Mouse (Mus musculus): ENCODE data around the gene Insl3. TPM values are rescaled to one million over a fixed set of nuclear protein-coding genes. Genes with fewer than 3 reads are reported as not detected.
A peak's percentile ranks its signal among the peaks of the same experiment; 100 is the strongest.

Insl3 gene
- 1 to 10 TPM in 1 of 2 experiments, not detected in 1; 1.4 TPM for total RNA-seq (2021)
- long read RNA-seq, experiment 1 = 0 reads
- long read RNA-seq, experiment 2 = 0 reads

DNA sequence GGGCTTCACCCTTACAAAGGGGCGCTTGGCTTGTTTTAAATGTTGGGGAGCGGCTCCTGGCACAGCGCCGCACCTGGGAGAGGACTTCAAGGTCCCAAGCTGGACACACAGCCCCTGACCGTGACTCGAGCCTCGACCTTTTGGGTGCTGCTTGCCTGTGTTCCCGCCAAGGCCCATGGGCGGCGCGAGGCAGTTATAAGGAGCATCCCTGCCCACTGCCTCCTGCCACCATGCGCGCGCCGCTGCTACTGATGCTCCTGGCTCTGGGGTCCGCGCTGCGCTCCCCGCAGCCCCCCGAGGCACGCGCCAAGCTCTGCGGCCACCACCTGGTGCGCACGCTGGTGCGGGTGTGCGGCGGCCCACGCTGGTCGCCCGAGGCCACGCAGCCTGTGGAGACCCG is at the start of gene Insl3:
Gene Insl3 (plus strand): TSS at position 187 of the 400 bp plus-strand sequence.
- no peak for TF ChIP-seq CTCF (IDR thresholded peaks at IDR 0.05)
- H3K4me3 ChIP-seq = no peak within 1 kb of the TSS
- intact Hi-C loops (cut with DNase I) = no loop called here

DNA sequence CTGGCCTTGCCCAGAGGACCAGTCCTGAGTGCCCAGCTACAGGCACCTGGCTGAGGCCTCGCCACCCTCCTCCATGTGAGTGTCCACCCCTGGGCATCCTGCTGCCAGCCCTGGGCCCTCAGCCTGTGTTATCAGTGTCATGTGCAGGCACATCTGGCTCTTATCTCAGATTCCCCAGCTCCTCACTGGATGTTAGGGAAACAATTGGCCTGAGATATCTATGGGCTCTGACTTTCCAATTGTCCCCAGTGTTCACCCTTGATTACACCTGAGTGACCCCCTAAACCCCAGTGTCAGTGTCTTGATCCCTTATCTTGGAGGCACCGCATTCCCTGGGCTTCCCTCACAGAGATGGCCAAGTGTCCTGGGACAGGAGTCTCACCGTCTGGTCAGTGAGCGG is 49.7 kb upstream of the Insl3 start:
- intact Hi-C loops (cut with DNase I) = loop anchor here (10.0 kb wide), 1 partner anchor 195 kb away; no protein-coding TSS in a partner anchor
- H3K27ac ChIP-seq = no peak overlapping the region
- no peak for TF ChIP-seq CTCF (IDR thresholded peaks at IDR 0.05)
- DNase-seq = no peak
- H3K4me3 ChIP-seq = no peak overlapping the region

More for the DNA sequence above, at the start of gene Insl3:
- H3K27ac ChIP-seq = no peak within 1 kb of the TSS
- no peak for DNase-seq

DNA sequence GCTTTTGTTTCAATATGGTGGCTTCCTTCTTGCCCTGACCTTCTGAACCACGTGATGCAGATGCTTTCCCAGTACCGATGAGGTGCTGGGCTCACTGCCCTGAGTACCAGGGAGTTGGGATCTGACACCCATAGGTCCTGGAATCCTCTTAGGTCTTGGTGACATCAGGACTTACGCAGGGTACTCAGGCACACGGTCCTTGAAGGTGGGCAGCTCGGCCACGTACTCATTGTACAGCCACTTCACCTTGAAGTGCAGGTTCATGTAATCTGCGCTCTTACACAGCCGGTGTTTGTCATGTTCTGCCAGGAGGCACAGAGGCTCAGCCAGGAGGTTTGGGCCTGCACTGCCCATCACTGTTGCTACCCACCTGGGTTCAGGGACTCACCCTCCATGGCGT is 43.5 kb upstream of the Insl3 start:
- no peak for TF ChIP-seq CTCF (IDR thresholded peaks at IDR 0.05)
- H3K27ac ChIP-seq = no peak overlapping the region
- no peak for DNase-seq
- intact Hi-C loops (cut with DNase I) = no loop called here
- no peak overlapping the region for H3K4me3 ChIP-seq

DNA sequence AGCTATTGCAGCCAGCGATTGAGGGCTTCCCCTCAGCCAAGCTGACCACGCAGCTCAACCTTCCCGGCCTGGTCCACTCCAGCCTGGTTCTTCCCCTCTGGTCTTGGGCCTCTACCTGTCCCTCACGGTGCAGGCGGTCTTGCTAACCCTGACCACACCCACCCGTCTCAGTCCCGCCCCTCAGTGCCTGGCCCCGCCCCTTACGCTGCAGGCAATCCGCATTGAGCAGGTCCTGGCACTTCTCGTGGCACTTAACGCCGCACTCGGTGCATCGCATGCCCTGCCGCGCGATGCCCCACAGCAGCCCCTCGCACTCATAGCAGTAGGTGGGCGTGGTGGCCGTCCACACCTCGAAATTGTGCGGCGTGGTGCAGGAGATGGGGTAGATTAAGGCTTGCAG is 34.4 kb upstream of the Insl3 start:
- no peak for TF ChIP-seq CTCF (IDR thresholded peaks at IDR 0.05)
- intact Hi-C loops (cut with DNase I) = no loop called here
- H3K4me3 ChIP-seq = no peak overlapping the region
- no peak overlapping the region for H3K27ac ChIP-seq
- peak; percentile 24 for DNase-seq

DNA sequence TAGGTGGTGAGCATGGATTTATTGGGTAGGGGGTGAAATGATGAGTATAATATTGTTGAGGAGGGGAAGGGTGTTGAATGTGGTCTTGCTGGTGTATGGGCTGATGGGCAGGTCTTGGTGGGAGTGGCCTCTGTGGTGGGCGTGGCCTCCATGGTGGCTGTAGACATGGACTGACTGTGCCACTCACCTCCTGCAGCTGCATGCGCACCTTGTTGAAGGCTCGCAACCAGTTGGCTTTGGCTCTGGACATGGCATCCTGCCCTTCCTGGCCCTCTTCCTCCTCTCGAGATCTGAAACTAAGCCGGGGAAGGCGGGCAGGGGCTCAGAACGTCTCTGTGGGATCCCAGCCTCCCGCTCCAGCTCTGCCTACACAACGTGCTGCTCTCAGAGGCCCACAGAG is 31.2 kb upstream of the Insl3 start:
- intact Hi-C loops (cut with DNase I) = no loop called here

DNA sequence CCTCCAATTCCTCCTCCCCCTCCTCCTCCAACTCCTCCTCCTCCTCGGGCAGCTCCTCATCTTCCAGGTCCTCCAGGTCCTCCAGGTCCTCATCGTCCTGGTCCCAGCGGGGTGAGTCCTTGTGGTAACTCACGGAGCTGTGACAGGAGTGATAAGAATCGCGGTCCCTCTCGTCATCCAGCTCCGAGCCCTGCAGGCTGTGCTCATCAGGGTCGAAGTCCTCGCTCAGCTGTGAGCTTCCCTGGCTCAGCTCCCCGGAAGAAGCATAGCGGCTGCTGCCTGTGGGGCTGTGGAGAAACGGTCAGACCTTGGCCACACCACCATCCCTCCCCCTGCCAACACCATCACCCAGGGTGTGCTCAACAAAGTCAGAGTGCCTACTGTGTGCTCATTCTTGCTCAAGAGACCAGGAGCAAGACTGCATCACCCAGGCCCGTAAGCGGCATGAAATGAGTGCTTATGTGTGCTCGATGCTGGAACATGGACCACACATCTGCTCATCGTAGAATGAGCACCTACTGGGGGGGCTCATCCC is 30.4 kb upstream of the Insl3 start:
- no peak for DNase-seq
- Histone ChIP-seq H3K27ac (no peak overlapping the region), H3K4me3 (no peak overlapping the region)
- intact Hi-C loops (cut with DNase I) = no loop called here
- TF ChIP-seq CTCF (IDR thresholded peaks at IDR 0.05) = no peak

More for the DNA sequence above, 31.2 kb upstream of the Insl3 start:
- no peak for TF ChIP-seq CTCF (IDR thresholded peaks at IDR 0.05)
- no peak for DNase-seq
- H3K27ac ChIP-seq = no peak overlapping the region
- H3K4me3 ChIP-seq = no peak overlapping the region

DNA sequence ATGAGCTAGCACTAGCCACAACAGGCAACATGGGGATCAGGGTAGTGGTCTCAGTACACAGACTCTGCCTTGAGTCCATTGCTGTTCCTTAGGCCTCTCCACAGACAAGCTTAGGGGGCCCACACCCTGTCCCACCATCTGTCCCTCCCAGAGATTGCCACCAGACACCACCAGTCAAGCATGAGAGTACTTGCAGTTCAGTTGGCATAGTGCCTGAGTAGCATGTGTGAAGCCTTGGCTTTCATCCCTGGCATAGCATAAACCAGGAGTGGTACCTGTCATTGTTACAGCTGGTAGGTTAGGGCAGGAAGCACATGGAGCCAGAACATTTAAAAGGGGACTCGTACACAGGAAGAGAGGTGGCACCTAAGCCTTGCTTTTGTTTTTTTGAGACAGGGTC is 29.3 kb upstream of the Insl3 start:
- H3K27ac ChIP-seq = no peak overlapping the region
- no peak for DNase-seq
- no peak overlapping the region for H3K4me3 ChIP-seq
- intact Hi-C loops (cut with DNase I) = loop anchor here (1.0 to 5.0 kb wide), 3 partner anchors 62 to 217 kb away; partner anchors contain the start of gene Fam129c
- no peak for TF ChIP-seq CTCF (IDR thresholded peaks at IDR 0.05)

DNA sequence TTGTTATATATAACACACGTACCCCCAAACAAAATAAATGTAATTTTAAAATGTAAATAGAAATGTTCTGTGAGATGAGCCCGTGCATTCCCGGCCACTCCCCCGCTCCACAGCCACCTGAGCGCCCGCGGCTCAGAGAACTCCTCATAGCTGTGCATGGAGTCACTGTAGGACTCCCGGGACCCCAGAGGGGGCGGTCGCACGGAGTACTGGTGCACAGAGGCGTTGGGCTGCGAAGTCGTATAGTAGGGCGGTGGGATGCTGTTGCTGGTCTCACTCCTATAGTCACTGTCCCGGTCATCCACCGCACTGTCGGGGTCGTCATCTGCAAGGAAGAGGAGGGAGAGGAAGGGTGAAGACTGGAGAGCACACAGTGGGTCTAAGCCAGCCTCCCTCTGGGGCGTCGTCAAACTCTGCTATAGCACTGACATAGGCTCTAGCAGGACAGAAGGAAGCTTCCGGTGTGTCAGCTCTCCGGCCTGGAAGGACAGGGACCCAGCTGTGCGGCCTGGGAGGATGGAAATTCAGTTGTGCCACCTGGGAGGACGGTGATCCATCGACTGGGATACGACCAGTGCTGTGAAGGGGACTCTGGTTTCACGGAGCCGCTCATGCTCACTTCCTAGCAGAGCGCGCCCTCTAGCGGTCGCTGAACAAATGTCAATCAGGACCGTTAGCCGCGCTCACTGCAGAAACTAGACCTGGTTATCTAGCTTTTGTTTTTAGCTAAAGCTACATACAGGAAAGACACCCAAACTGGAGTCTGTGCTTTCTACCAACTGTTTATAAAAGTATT is 28.5 kb upstream of the Insl3 start:
- no peak overlapping the region for H3K4me3 ChIP-seq
- DNase-seq = peak; percentile 84
- intact Hi-C loops (cut with DNase I) = loop anchor here (1.0 to 5.0 kb wide), 3 partner anchors 63 to 218 kb away; partner anchors contain the start of gene Fam129c
- peak; percentile 96 for TF ChIP-seq CTCF (IDR thresholded peaks at IDR 0.05)
- H3K27ac ChIP-seq = no peak overlapping the region

DNA sequence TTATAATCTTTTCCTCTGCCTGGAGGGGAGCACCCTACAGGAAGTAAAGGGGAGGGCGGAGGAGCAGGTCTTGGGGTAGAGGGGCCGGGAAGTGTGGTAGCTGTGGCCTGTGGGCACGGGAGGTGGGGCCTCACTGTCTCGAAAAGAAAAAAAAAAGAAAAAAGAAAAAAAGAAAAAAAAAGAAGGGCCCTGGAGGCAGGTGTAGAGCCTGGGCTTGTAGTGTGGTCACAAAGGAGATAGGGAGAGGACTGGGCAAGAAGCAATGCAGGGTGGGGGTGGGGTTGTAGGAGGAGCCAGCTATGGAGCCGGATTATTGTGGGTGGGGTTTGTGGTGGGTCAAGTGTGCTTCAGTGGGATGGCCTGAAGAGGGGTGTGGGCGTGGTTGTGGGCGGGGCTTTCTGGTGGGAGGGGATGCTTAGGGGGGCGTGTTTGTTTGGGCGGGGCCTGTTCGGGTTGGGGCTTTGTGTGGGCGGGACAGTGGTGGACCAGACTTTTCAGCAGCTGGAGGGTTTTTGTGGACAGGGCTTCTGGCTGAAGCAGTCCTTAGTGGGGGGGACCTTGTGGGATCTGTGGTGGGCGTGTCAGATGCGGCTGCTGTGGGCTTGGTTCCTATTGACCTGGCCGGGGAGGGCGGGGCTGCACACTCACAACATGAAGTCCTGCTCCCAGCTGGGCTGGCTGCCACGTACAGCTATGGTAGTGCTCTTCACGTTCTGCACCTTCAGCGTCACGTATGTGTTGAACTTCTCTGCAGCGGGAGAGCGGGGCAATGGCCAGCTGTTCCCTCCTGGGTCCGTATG is 23.5 kb upstream of the Insl3 start:
- no peak for DNase-seq

DNA sequence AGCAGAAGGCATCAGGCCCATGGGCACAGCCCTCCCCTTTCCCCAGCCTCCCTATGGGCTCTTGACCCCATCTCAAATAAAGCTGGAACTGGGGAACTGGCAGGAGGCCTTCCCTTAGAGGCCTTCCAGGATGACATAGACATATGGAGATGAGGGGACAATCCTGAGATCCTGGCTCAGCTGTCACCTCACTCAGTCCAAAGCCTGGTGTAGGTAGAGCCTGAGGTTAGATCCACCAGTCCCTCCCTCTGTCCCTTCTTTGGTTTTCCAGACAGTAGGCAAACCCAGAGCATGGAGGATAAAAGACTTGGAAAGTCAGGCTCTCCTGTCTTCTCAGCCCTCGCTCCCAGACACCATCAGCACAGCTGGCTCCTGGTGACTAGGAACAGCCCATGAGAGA is 22.2 kb upstream of the Insl3 start:
- Histone ChIP-seq H3K4me3 (no peak overlapping the region), H3K27ac (no peak overlapping the region)
- no peak for TF ChIP-seq CTCF (IDR thresholded peaks at IDR 0.05)
- intact Hi-C loops (cut with DNase I) = no loop called here
- DNase-seq = no peak

More for the DNA sequence above, 23.5 kb upstream of the Insl3 start:
- H3K4me3 ChIP-seq = no peak overlapping the region
- H3K27ac ChIP-seq = no peak overlapping the region
- intact Hi-C loops (cut with DNase I) = no loop called here
- TF ChIP-seq CTCF (IDR thresholded peaks at IDR 0.05) = no peak

DNA sequence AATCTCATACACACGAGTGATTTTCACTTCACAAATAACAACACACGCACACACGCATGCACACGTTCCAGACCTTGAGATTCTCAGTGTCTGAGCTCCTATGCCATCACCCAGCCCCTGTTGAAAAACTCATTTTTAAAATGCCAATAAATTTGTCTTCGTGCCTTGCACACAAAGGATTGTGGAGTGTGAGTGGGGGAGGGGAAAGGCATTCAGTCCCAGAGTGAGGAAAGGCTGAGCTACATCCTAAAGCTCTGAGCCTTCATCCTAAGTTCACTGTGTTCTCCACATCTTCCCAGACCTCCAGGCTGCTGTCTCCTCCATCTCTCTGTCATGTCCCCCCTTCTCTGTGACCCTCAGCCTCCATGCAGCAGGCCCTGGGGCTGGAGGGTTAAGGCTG is 21.8 kb upstream of the Insl3 start:
- no peak for TF ChIP-seq CTCF (IDR thresholded peaks at IDR 0.05)
- Histone ChIP-seq H3K4me3 (no peak overlapping the region), H3K27ac (no peak overlapping the region)
- no peak for DNase-seq
- intact Hi-C loops (cut with DNase I) = no loop called here

DNA sequence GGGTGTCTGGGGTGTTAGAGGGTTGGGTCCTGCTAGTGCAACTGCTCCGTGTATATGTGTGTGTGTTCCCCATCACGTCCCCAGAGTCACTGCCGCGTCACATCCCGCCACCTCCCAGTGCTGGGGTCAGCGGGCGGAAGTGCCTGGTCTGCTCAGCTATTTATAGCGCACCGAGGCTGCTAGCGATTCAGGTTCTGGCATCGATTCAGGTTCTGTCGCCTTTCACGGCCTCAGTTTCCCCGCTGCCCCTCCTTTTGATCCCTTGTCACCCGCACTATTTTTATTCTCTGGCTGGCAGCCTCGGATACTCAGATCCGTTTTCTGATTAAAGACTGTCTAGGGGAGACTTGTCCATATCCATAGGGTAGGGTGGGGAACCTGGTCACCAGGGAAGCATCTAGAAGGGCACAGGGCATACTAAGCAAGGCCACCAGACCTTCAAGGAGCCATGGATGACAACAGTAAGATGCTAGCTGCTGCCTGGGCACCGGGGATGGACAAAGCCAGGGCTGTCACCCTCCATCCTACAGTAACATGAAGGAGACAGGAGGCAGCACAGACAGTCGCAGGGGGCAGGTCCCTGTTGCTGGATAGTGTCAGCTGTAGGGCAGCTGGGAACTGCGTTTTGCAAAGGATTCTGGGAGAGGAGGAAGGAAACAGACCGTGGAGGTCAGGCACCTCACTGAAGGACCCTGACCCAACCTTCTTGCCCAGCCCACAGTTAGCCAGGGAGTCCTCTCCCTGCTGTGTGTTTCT is 20.6 kb upstream of the Insl3 start:
- no peak for TF ChIP-seq CTCF (IDR thresholded peaks at IDR 0.05)
- no peak for DNase-seq
- no peak overlapping the region for H3K27ac ChIP-seq
- H3K4me3 ChIP-seq = peak overlapping the region; percentile 15; the same call in 1 of the 2 replicates
- intact Hi-C loops (cut with DNase I) = no loop called here

Data from gastrocnemius, adult 2 months (tissue).